Mouse (Mus musculus) liver, postnatal 0 days (tissue): ENCODE results near the gene Dydc1.
A peak's percentile ranks its signal among the peaks of the same experiment; 100 is the strongest.

Experiments
- CTCF ChIP-seq: sonication (generic); IDR thresholded peaks from 2 replicates; pipeline ENCODE4 v1.5.1; 2016; ENCODE audit warnings: antibody characterized with exemption, low read depth
- EP300 ChIP-seq: IDR thresholded peaks from 2 replicates; pipeline ENCODE4 v1.6.1; 2016; ENCODE audit warnings: antibody characterized with exemption, low read depth, mild to moderate bottlenecking

- TF ChIP-seq CTCF (no peak), EP300 (peak; percentile 55; the same call in 1 of the 2 replicates)
Observed at GRCm38 (mm10) chr14:41140686-41141085, 68.0 kb downstream of the Dydc1 start.
